Mouse (Mus musculus): ENCODE data around the gene 4930412O13Rik. TPM values are rescaled to one million over a fixed set of nuclear protein-coding genes. Genes with fewer than 3 reads are reported as not detected.

4930412O13Rik gene
- polyA plus RNA-seq, 1 experiment = not detected

- Histone ChIP-seq H3K4me3 (ENCODE audit: extremely low read depth, insufficient read depth, insufficient read length) (peak within 1 kb of the TSS; percentile 31; the same call in 1 of the 2 replicates), H3K4me1 (ENCODE audit: control insufficient read depth, insufficient read depth, insufficient read length) (peaks cover 12% of the 10 kb centered on the region; the same call in 1 of the 2 replicates), H3K27ac (ENCODE audit: insufficient read depth, low read length) (no peak within 1 kb of the TSS), H3K27me3 (ENCODE audit: control insufficient read depth, insufficient read depth, low read length) (peaks cover 34% of the 10 kb centered on the region), H3K36me3 (ENCODE audit: control insufficient read depth, insufficient read depth, low read length) (no peaks in the 10 kb centered on the region)
- 0 out of 2 replicates have a peak, but pooled peaks have one; percentile 13 for TF ChIP-seq CTCF (IDR thresholded peaks at IDR 0.05; ENCODE audit: extremely low read depth, insufficient read depth, insufficient read length, insufficient replicate concordance)
- TF ChIP-seq POLR2A (IDR thresholded peaks at IDR 0.05; ENCODE audit: low read depth, low read length) = no peak
- no peak for DNase-seq (ENCODE audit: low read depth in 1 of 2, low spot score in 2 of 2)
- WGBS = 4% methylated on average over 30 of the region's 30 CpGs
These were observed 8.0 kb downstream of the 4930412O13Rik start, which contains the start of gene 9230102O04Rik for GRCm38 (mm10) chr2:9888913-9889650. TSS of gene 9230102O04Rik (minus strand) at chr2:9889540.

DNA sequence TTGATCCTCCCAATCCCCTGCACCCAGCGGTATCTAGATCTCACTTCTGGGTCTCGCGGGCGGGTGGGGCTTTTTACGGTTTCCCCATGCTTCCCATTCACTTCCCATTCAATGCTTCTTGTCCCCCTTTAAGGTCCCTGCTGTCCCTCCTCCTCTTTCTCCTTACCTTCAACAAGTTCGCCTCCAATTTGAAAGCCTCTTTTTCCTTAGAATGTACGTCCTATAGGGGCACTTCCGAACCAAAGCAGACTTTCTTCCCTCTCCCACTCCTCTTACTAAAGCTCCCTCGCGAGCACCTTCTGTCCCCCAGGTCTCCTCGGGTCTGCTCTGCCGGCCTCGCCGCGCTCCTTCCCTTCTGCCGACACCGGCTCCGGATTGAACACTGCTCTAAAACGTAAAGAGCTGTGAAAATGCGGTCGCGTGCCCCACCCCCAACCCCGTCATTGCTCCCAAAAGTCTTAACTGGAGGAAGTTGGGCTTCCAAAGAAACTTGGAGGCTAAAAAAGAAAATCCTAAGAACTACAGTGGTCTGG lies 8.7 kb downstream of the 4930412O13Rik start, which contains the start of gene Gata3:
Gene Gata3 (minus strand): TSS at position 384 of the 533 bp plus-strand sequence.
- peak within 1 kb of the TSS; percentile 31; the same call in 1 of the 2 replicates for H3K4me3 ChIP-seq (ENCODE audit: extremely low read depth, insufficient read depth, insufficient read length)
- peaks cover 12% of the 10 kb centered on the region; the same call in 1 of the 2 replicates for H3K4me1 ChIP-seq (ENCODE audit: control insufficient read depth, insufficient read depth, insufficient read length)
- H3K27me3 ChIP-seq (ENCODE audit: control insufficient read depth, insufficient read depth, low read length) = peaks cover 31% of the 10 kb centered on the region
- TF ChIP-seq POLR2A (IDR thresholded peaks at IDR 0.05; ENCODE audit: low read depth, low read length) (no peak), CTCF (IDR thresholded peaks at IDR 0.05; ENCODE audit: extremely low read depth, insufficient read depth, insufficient read length, insufficient replicate concordance) (no peak)
- H3K36me3 ChIP-seq (ENCODE audit: control insufficient read depth, insufficient read depth, low read length) = no peaks in the 10 kb centered on the region
- WGBS = 3% methylated on average over 23 of the region's 23 CpGs
- no peak for DNase-seq (ENCODE audit: low read depth in 1 of 2, low spot score in 2 of 2)
- H3K27ac ChIP-seq (ENCODE audit: insufficient read depth, low read length) = no peak within 1 kb of the TSS

GRCm38 (mm10) chr2:9890251-9890650 lies 9.2 kb downstream of the 4930412O13Rik start:
- no peaks in the 10 kb centered on the region for H3K36me3 ChIP-seq (ENCODE audit: control insufficient read depth, insufficient read depth, low read length)
- peaks cover 12% of the 10 kb centered on the region; the same call in 1 of the 2 replicates for H3K4me1 ChIP-seq (ENCODE audit: control insufficient read depth, insufficient read depth, insufficient read length)
- 14% methylated on average over 8 of the region's 8 CpGs for WGBS
- H3K27ac ChIP-seq (ENCODE audit: insufficient read depth, low read length) = no peak overlapping the region
- no peak for DNase-seq (ENCODE audit: low read depth in 1 of 2, low spot score in 2 of 2)
- TF ChIP-seq POLR2A (IDR thresholded peaks at IDR 0.05; ENCODE audit: low read depth, low read length) (no peak), CTCF (IDR thresholded peaks at IDR 0.05; ENCODE audit: extremely low read depth, insufficient read depth, insufficient read length, insufficient replicate concordance) (no peak)
- H3K4me3 ChIP-seq (ENCODE audit: extremely low read depth, insufficient read depth, insufficient read length) = no peak overlapping the region
- peaks cover 33% of the 10 kb centered on the region for H3K27me3 ChIP-seq (ENCODE audit: control insufficient read depth, insufficient read depth, low read length)

- no peak for TF ChIP-seq POLR2A (IDR thresholded peaks at IDR 0.05; ENCODE audit: low read depth, low read length)
- TF ChIP-seq CTCF (IDR thresholded peaks at IDR 0.05; ENCODE audit: extremely low read depth, insufficient read depth, insufficient read length, insufficient replicate concordance) = no peak
- H3K27ac ChIP-seq (ENCODE audit: insufficient read depth, low read length) = no peak overlapping the region
- H3K4me1 ChIP-seq (ENCODE audit: control insufficient read depth, insufficient read depth, insufficient read length) = peaks cover 12% of the 10 kb centered on the region; the same call in 1 of the 2 replicates
- 10% methylated on average over 5 of the region's 5 CpGs for WGBS
- H3K27me3 ChIP-seq (ENCODE audit: control insufficient read depth, insufficient read depth, low read length) = peaks cover 34% of the 10 kb centered on the region
- H3K4me3 ChIP-seq (ENCODE audit: extremely low read depth, insufficient read depth, insufficient read length) = no peak overlapping the region
- H3K36me3 ChIP-seq (ENCODE audit: control insufficient read depth, insufficient read depth, low read length) = no peaks in the 10 kb centered on the region
- no peak for DNase-seq (ENCODE audit: low read depth in 1 of 2, low spot score in 2 of 2)
These were observed 9.9 kb downstream of the 4930412O13Rik start for GRCm38 (mm10) chr2:9890906-9891305.

DNA sequence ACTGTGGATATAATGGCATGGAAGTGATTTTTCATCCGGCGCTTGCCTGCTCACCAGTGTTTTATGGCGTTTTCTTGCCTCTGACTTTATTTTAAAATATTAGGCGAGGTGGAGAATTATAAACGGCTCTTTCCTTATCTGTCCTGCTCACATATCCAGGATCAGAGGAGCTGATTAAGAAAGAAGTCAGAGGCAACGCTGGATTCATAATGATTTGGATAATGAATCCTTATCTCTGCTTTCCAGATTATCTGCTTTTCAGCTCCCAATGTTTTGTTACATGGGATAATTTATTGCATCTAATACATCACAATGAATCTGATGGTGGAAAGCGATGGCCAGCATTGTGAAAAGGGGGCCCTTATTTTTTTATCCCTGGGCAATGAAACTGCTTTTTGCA lies 11.5 kb downstream of the 4930412O13Rik start:
- H3K4me3 ChIP-seq (ENCODE audit: extremely low read depth, insufficient read depth, insufficient read length) = no peak overlapping the region
- 17% methylated on average over 7 of the region's 7 CpGs for WGBS
- TF ChIP-seq POLR2A (IDR thresholded peaks at IDR 0.05; ENCODE audit: low read depth, low read length) (no peak), CTCF (IDR thresholded peaks at IDR 0.05; ENCODE audit: extremely low read depth, insufficient read depth, insufficient read length, insufficient replicate concordance) (no peak)
- H3K27me3 ChIP-seq (ENCODE audit: control insufficient read depth, insufficient read depth, low read length) = peaks cover 42% of the 10 kb centered on the region
- H3K4me1 ChIP-seq (ENCODE audit: control insufficient read depth, insufficient read depth, insufficient read length) = peaks cover 12% of the 10 kb centered on the region; the same call in 1 of the 2 replicates
- DNase-seq (ENCODE audit: low read depth in 1 of 2, low spot score in 2 of 2) = no peak
- no peaks in the 10 kb centered on the region for H3K36me3 ChIP-seq (ENCODE audit: control insufficient read depth, insufficient read depth, low read length)
- H3K27ac ChIP-seq (ENCODE audit: insufficient read depth, low read length) = no peak overlapping the region

GRCm38 (mm10) chr2:9893272-9893953 lies 12.4 kb downstream of the 4930412O13Rik start:
- Histone ChIP-seq H3K4me1 (ENCODE audit: control insufficient read depth, insufficient read depth, insufficient read length) (peaks cover 12% of the 10 kb centered on the region; the same call in 1 of the 2 replicates), H3K36me3 (ENCODE audit: control insufficient read depth, insufficient read depth, low read length) (no peaks in the 10 kb centered on the region), H3K4me3 (ENCODE audit: extremely low read depth, insufficient read depth, insufficient read length) (no peak overlapping the region), H3K27me3 (ENCODE audit: control insufficient read depth, insufficient read depth, low read length) (peaks cover 42% of the 10 kb centered on the region), H3K27ac (ENCODE audit: insufficient read depth, low read length) (no peak overlapping the region)
- no peak for DNase-seq (ENCODE audit: low read depth in 1 of 2, low spot score in 2 of 2)
- WGBS = 17% methylated on average over 6 of the region's 6 CpGs
- TF ChIP-seq CTCF (IDR thresholded peaks at IDR 0.05; ENCODE audit: extremely low read depth, insufficient read depth, insufficient read length, insufficient replicate concordance) = no peak
- TF ChIP-seq POLR2A (IDR thresholded peaks at IDR 0.05; ENCODE audit: low read depth, low read length) = no peak
